Mouse (Mus musculus) CH12.LX (cell line): Measurements from ENCODE around the gene Map3k6. TPM values are rescaled to one million over a fixed set of nuclear protein-coding genes. Genes with fewer than 3 reads are reported as not detected.

Experiments used
- DNase-seq: peaks from one replicate; pipeline ENCODE4 v3.0.0-alpha.2; 2013; ENCODE audit errors: extremely low read depth
- H3K27ac ChIP-seq: 2 replicates; pipeline ENCODE4 v1.5.1; 2012; ENCODE audit warnings: low read depth, mild to moderate bottlenecking, control low read depth, moderate library complexity; ENCODE audit not compliant: insufficient read depth
- H3K27me3 ChIP-seq: replicated peaks from 2 replicates; pipeline ENCODE3; 2012; ENCODE audit warnings: inconsistent platforms
- H3K36me3 ChIP-seq, 2 experiments: replicated peaks in 1 of 2; 2 replicates each; pipeline versions ENCODE3 to v1.6.1; 2012; ENCODE audit warnings: inconsistent platforms in 1 of 2, low read length in 1 of 2, mild to moderate bottlenecking in 1 of 2, mixed read lengths in 1 of 2, moderate library complexity in 1 of 2; ENCODE audit not compliant: control insufficient read depth in 1 of 2, insufficient read depth in 1 of 2
- H3K4me1 ChIP-seq, 2 experiments: 2 replicates each; pipeline ENCODE4 v1.6.1; 2012; ENCODE audit warnings: inconsistent platforms in 1 of 2, moderate library complexity in 1 of 2; ENCODE audit not compliant: insufficient read depth in 2 of 2, control insufficient read depth in 1 of 2
- H3K4me2 ChIP-seq: 2 replicates; pipeline ENCODE4 v1.6.1; 2012; ENCODE audit warnings: low read depth, mild to moderate bottlenecking, control low read depth; ENCODE audit not compliant: poor library complexity, insufficient read depth, severe bottlenecking
- H3K4me3 ChIP-seq, 3 experiments: fragments of 150-350 bp in 1 of 3; sonication (generic) in 1 of 3; replicated peaks in 1 of 3; 2 replicates each; pipeline versions ENCODE3 to v1.5.1; 2011 to 2012; ENCODE audit warnings: low read depth in 2 of 3, low read length in 2 of 3, mild to moderate bottlenecking in 2 of 3, moderate library complexity in 2 of 3, control low read depth in 1 of 3, improper control_type of control experiment in 1 of 3, inconsistent platforms in 1 of 3, mixed read lengths in 1 of 3; ENCODE audit not compliant: poor library complexity in 1 of 3
- H3K79me2 ChIP-seq: replicated peaks from 2 replicates; pipeline ENCODE4 v1.6.1; 2012; ENCODE audit warnings: mild to moderate bottlenecking, moderate library complexity; ENCODE audit not compliant: control insufficient read depth, poor library complexity, insufficient read depth, severe bottlenecking; ENCODE audit errors: extremely low read depth
- H3K9ac ChIP-seq: 2 replicates; pipeline ENCODE4 v1.6.1; 2012; ENCODE audit warnings: low read depth, mild to moderate bottlenecking, control low read depth, moderate library complexity; ENCODE audit not compliant: insufficient read depth
- H3K9me3 ChIP-seq: replicated peaks from 2 replicates; pipeline ENCODE3; 2012; ENCODE audit warnings: low read length, inconsistent platforms, mixed read lengths
- CHD2 ChIP-seq: IDR thresholded peaks from 2 replicates; pipeline ENCODE4 v1.6.1; 2011; ENCODE audit warnings: low read length, improper control_type of control experiment
- CTCF ChIP-seq, 2 experiments: IDR thresholded peaks in 1 of 2; conservative IDR thresholded peaks in 1 of 2; 2 replicates each; pipeline ENCODE4 v1.5.1; 2011 to 2012; ENCODE audit warnings: low read depth in 2 of 2, low read length in 2 of 2, improper control_type of control experiment in 1 of 2, inconsistent platforms in 1 of 2, mild to moderate bottlenecking in 1 of 2, moderate library complexity in 1 of 2
- EP300 ChIP-seq: IDR thresholded peaks from 2 replicates; pipeline ENCODE4 v1.6.1; 2011; ENCODE audit warnings: low read length, improper control_type of control experiment
- HCFC1 ChIP-seq: IDR thresholded peaks from 2 replicates; pipeline ENCODE4 v1.6.1; 2012; ENCODE audit warnings: low read depth, mild to moderate bottlenecking, inconsistent platforms, low read length, improper control_type of control experiment
- JUND ChIP-seq: conservative IDR thresholded peaks from 2 replicates; pipeline ENCODE4 v1.6.1; 2011; ENCODE audit warnings: low read depth, low read length, improper control_type of control experiment
- MAFK ChIP-seq: IDR thresholded peaks from 2 replicates; pipeline ENCODE4 v1.6.1; 2011; ENCODE audit warnings: low read length, improper control_type of control experiment; ENCODE audit not compliant: insufficient replicate concordance
- MAZ ChIP-seq: IDR thresholded peaks from 2 replicates; pipeline ENCODE4 v1.6.1; 2012; ENCODE audit warnings: low read depth, mild to moderate bottlenecking, inconsistent platforms, low read length, improper control_type of control experiment, moderate library complexity
- MEF2A ChIP-seq: IDR thresholded peaks from 2 replicates; pipeline ENCODE4 v1.6.1; 2014; ENCODE audit warnings: low read depth, mild to moderate bottlenecking, inconsistent platforms, low read length, improper control_type of control experiment, borderline replicate concordance
- MXI1 ChIP-seq: IDR thresholded peaks from 2 replicates; pipeline ENCODE4 v1.6.1; 2011; ENCODE audit warnings: mild to moderate bottlenecking, low read depth, low read length, improper control_type of control experiment
- PAX5 ChIP-seq: IDR thresholded peaks from 2 replicates; pipeline ENCODE4 v1.6.1; 2012; ENCODE audit warnings: low read length, inconsistent platforms, mixed read lengths
- POLR2A ChIP-seq: IDR thresholded peaks from 2 replicates; pipeline ENCODE4 v1.6.1; 2011; ENCODE audit warnings: low read depth, mild to moderate bottlenecking, improper control_type of control experiment, low read length
- POLR2AphosphoS2 ChIP-seq: IDR thresholded peaks from 2 replicates; pipeline ENCODE4 v1.6.1; 2011; ENCODE audit warnings: low read depth, low read length, improper control_type of control experiment
- RAD21 ChIP-seq: IDR thresholded peaks from 2 replicates; pipeline ENCODE4 v1.6.1; 2011; ENCODE audit warnings: low read depth, mild to moderate bottlenecking, low read length, improper control_type of control experiment, moderate library complexity
- RCOR1 ChIP-seq: conservative IDR thresholded peaks from 2 replicates; pipeline ENCODE4 v1.6.1; 2012; ENCODE audit warnings: low read depth, mild to moderate bottlenecking, inconsistent platforms, low read length, improper control_type of control experiment
- SIN3A ChIP-seq: IDR thresholded peaks from 2 replicates; pipeline ENCODE4 v1.6.1; 2012; ENCODE audit warnings: low read length, improper control_type of control experiment, inconsistent platforms
- SMC3 ChIP-seq: IDR thresholded peaks from 2 replicates; pipeline ENCODE4 v1.6.1; 2011; ENCODE audit warnings: low read depth, low read length, improper control_type of control experiment
- TBP ChIP-seq: conservative IDR thresholded peaks from 2 replicates; pipeline ENCODE4 v1.6.1; 2011; ENCODE audit warnings: low read depth, low read length, improper control_type of control experiment
- TCF12 ChIP-seq: IDR thresholded peaks from 2 replicates; pipeline ENCODE4 v1.6.1; 2014; ENCODE audit warnings: low read depth, mild to moderate bottlenecking, inconsistent platforms, low read length, improper control_type of control experiment
- ZKSCAN1 ChIP-seq: IDR thresholded peaks from 2 replicates; pipeline ENCODE4 v1.6.1; 2012; ENCODE audit warnings: low read depth, inconsistent platforms, low read length, improper control_type of control experiment, borderline replicate concordance
- ZNF384 ChIP-seq: IDR thresholded peaks from 2 replicates; pipeline ENCODE4 v1.6.1; 2012; ENCODE audit warnings: low read depth, low read length, improper control_type of control experiment, inconsistent platforms
- dilution Hi-C: fragments of 300-500 bp; cut with MboI; formaldehyde crosslinking; loops from 2 replicates; pipeline ENCODE4 v1.14.3; 2020; ENCODE audit warnings: low sequenced_read_pairs; ENCODE audit not compliant: extremely low pct_unique_long_range_greater_than_20kb, extremely low pct_ligation_motif_present
- in situ Hi-C: fragments of 300-500 bp; cut with MboI; formaldehyde crosslinking; loops from 3 replicates; pipeline ENCODE4 v1.14.3; 2019; ENCODE audit warnings: low sequenced_read_pairs, low pct_ligation_motif_present, low pct_unique_long_range_greater_than_20kb, mixed read lengths
- polyA plus RNA-seq: library from polyadenylated mRNA; unstranded; fragments of >175 nt; gene quantifications from 2 replicates; pipeline ENCODE4 v1.2.1, GENCODE M21; 2012; ENCODE audit warnings: low read depth; ENCODE audit not compliant: insufficient read length
- total RNA-seq, 2 experiments: library from RNA; depleted of rRNA; stranded (reverse); fragments of 300-350 nt in 1 of 2; fragments of >200 nt in 1 of 2; gene quantifications; 2 replicates each; pipeline ENCODE4 v1.2.3; 2012 to 2014

The Map3k6 gene
- total and polyA plus RNA-seq, 3 experiments = 0.21 TPM; not detected in 2

DNA sequence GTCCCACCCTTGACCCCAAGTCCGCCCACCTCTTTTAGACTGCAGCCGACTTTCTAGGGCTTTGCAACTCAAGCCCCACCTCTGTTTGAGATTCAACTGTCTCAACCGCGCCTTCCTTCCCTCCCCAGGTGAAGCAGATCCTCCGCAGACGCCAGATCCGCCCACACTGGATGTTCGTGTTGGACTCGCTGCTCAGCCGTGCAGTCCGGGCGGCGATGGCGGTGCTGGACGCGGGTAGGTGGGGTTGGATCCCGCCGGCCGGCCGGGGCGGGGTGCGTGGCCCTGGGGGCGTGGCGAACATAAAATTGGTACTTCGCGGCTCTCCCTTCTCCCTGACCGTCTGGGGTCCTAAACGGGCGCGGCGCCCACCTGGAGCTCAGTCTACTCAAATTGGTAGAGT is 10.6 kb downstream of the Map3k6 start:
- no peak for DNase-seq
- Histone ChIP-seq H3K9me3 (no peaks in the 10 kb centered on the region), H3K9ac (no peak overlapping the region), H3K4me1 (peaks cover 0 to 10% of the 10 kb centered on the region in 2 experiments; a peak in 2 of 4 replicates), H3K27me3 (peaks cover 19% of the 10 kb centered on the region), H3K27ac (no peak overlapping the region), H3K4me3 (no peak overlapping the region), H3K79me2 (no peaks in the 10 kb centered on the region), H3K36me3 (peaks cover 0 to 27% of the 10 kb centered on the region in 2 experiments), H3K4me2 (no peak overlapping the region)
- no peak for TF ChIP-seq ZNF384
- no peak for TF ChIP-seq JUND
- no peak for TF ChIP-seq TBP
- TF ChIP-seq POLR2A = no peak
- TF ChIP-seq CHD2 = no peak
- no peak for TF ChIP-seq PAX5
- no peak for TF ChIP-seq MEF2A
- no peak for TF ChIP-seq CTCF (conservative IDR thresholded peaks at IDR 0.05 in 1 of 2, IDR thresholded peaks at IDR 0.05 in 1 of 2; ENCODE audit: low read depth in 2 of 2, low read length in 2 of 2)
- TF ChIP-seq TCF12 = no peak
- no peak for TF ChIP-seq RCOR1
- TF ChIP-seq EP300 = no peak
- TF ChIP-seq ZKSCAN1 = no peak
- TF ChIP-seq RAD21 = no peak
- TF ChIP-seq MAFK = no peak
- in situ Hi-C loops = no loop called here
- dilution Hi-C loops = no loop called here

DNA sequence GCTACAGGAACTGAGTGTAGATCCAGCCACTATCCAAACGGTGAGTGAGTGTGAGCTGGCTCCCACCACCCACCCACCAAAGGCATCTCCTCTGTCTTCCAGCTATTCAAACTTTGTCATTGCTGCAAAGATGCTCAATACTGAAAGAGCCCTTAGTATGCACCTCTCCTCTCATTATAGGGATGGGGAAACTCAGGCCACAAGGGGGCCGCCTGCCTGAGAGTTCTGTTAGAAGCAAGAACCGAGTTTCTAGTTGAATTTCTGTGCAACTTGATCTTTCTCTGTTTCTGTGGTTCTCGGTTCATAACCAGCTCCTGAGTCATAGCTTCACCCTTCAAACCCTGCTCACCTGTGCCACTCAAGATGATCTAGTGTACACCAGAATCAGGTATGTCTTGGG is 11.5 kb downstream of the Map3k6 start:
- Histone ChIP-seq H3K4me2 (no peak overlapping the region), H3K36me3 (peaks cover 0 to 34% of the 10 kb centered on the region in 2 experiments), H3K27ac (no peak overlapping the region), H3K4me3 (no peak overlapping the region), H3K79me2 (no peaks in the 10 kb centered on the region), H3K4me1 (peaks cover 0 to 10% of the 10 kb centered on the region in 2 experiments; a peak in 2 of 4 replicates), H3K9ac (no peak overlapping the region), H3K9me3 (no peaks in the 10 kb centered on the region), H3K27me3 (peaks cover 11% of the 10 kb centered on the region)
- dilution Hi-C loops (no loop called here), in situ Hi-C loops (no loop called here)
- DNase-seq = no peak
- TF ChIP-seq CHD2 (no peak), POLR2AphosphoS2 (no peak), MAZ (no peak), CTCF (conservative IDR thresholded peaks at IDR 0.05 in 1 of 2, IDR thresholded peaks at IDR 0.05 in 1 of 2; ENCODE audit: low read depth in 2 of 2, low read length in 2 of 2) (peak in 1 of 2 experiments; percentile 56; a peak in 2 of 4 replicates), SMC3 (peak; percentile 52), RCOR1 (no peak), TCF12 (no peak), SIN3A (no peak), HCFC1 (no peak), MXI1 (no peak), MEF2A (no peak)
